Mouse (Mus musculus) ovary, adult 18-20 months (tissue): ENCODE data around the gene Pcdh9.

ENCODE experiments used
- DNase-seq: peaks from one replicate; pipeline ENCODE4 v3.0.0; 2022; ENCODE audit warnings: low spot score, mixed read lengths

The Pcdh9 gene

GRCm38 (mm10) chr14:93794530-93794929, 95.9 kb downstream of the Pcdh9 start:
- DNase-seq, result no peak

DNA sequence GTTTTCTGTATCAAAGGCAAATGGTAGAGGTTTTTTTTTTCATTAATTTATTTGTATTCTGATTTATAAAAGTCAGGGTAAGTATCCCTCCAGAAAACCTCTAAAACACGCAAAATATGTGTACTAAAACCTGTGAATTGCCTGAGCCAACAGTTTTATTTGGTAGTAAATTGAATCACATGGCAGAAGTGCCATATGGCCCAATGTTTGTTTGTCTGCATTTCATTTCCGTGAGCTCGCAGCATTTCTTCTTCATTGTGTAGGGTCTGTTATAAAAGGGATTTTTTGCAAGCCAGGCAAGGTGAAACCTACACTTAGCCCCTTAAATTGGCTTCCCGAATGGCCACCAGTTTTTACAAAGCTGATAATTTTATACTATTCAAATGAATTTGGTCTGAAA, 104.2 kb downstream of the Pcdh9 start:
- DNase-seq, result no peak

DNA sequence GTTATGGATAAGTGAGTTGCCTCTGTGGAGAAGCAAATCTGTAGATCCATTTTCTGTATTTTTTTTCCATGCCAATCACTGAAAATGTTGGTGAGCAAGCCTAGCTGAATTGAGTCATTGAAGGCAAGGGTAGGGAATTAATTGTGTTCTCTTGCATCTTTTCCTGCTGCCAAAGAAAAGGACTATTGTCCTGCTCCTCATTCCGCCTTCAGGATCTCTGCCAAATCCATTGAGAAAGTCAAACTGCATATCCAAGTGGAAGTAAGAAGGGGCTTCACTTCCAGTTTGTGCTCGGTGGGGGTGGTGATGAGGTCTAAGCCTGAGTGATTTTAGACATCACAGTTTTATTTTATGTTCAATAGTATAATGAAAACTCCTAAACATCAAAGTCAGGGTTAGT, 105.4 kb downstream of the Pcdh9 start:
- no peak for DNase-seq

- DNase-seq, result no peak
Observed at GRCm38 (mm10) chr14:93762855-93763254, 127.6 kb downstream of the Pcdh9 start.

DNA sequence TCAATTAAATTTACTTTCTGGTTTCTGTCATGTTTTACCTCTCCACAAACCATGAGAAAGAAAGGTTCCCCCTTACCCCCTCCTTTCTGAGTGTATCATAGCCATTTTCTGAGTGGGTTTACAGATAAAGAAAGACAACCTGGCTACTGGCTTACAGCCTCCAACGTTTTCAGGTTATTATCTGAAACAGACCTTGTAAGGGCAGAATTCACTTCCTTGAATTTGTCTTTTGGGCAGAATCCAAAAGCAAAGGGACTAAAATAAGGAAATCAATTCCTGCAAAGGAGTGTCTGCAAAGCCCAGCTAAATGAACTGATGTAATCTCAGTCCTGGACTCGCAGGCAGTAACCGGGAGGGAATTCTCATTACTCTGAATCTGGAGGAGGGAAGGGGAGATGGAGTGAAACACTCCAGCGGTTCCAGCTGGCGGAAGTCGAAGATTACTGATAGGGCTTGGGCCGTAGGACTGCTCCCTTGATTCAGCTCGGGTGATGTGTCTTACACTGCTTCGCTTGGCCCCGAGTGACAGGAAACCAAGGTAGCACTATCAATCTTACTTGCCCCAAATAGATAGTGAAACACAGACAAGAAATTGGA, 156.3 kb downstream of the Pcdh9 start:
- no peak for DNase-seq

DNA sequence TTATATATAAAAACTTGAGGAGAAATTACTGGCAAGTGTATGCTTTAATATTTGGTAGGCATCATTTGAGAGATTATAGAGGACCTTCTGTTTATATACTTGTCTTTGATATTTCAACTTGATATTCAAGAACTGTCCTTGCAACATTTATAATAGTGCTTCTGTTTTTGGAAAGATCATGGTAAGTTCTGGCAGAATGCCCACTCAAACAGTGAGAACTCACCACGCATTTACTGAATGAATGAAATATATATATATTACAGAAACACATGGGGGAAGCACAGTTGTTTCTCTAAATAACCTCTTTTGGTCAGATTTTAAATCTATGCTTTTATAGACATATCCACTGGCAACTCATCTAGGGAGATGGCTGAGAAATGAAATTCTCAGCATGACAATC, 164.7 kb downstream of the Pcdh9 start:
- DNase-seq, result no peak

DNA sequence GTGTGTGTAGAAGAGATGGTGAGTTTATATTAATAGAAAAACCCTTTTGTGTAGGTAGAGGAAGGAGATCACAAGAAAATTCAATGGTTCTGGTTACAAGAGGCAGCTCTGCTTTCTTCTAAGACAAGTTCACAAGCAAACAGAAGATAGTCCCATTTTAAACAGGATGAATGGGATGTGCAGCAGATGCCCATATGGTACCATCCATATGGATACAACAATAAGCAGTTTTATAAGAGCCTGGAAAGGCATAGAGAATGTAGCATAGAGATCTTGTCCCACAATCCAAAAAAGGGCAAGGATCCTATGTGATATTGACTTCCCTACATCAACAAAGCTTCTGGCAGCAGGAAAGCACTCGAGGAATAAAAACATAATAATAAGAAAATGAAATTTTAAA, 171.3 kb downstream of the Pcdh9 start:
- DNase-seq, result no peak

DNA sequence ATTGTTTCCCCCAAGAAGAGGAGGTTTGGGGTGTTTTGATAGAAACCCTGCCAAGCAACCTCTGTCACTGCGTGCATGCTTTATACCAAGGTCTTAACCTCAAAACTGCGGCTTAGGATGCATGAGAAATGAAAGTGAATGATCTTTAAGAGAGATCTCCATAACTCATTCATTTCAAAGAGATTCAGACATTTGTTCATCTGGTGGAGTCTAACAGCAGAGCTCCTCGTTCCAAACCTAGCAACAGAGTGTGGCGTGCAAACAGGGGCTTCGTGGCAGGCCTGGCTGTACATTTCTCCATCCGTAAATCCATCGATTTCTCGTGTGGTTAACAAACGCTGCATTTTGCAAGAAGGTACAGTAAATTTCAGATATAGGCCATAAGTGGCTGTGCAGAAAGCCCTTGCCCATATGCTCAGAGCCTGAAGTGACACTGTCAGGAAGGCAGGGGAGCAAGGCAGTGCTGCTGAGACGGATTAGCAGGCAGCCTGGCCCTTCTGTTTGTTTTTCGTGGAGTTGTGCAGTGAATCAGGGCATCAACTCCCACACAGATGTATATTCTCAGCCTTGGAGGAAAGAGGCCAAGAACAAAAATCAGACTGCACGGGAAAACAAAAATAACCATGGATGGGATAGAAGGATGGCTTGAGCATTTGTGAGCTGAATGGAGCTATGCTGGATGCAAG, 177.1 kb downstream of the Pcdh9 start:
- no peak for DNase-seq

GRCm38 (mm10) chr14:93708651-93709050, 181.8 kb downstream of the Pcdh9 start:
- DNase-seq, result no peak

- no peak for DNase-seq
Observed at GRCm38 (mm10) chr14:93701385-93702101, 188.9 kb downstream of the Pcdh9 start.

- no peak for DNase-seq
Observed at GRCm38 (mm10) chr14:93700916-93701315, 189.6 kb downstream of the Pcdh9 start.

DNA sequence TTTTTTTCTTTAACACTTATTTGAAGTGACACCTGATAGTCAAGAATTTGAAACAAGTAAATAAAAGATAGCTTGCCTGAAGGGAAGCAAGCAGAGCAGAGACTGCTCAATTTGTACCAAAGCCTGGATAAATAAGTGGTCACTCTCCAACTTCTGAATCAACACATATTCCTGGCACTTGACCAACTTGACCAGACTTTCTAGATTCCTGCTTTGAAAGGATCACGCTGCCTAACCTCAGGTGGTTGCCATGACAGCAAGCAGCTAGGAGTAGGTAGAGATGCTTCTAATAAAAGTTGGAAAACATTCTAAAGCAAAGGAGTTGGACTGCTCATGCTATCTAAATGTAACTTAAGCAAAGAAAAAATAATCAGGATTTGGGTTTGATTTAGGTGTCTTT, 205.8 kb downstream of the Pcdh9 start:
- no peak for DNase-seq

GRCm38 (mm10) chr14:93675273-93676068, 215.0 kb downstream of the Pcdh9 start:
- DNase-seq, result no peak

- DNase-seq, result no peak
Observed at GRCm38 (mm10) chr14:93653986-93654757, 236.3 kb downstream of the Pcdh9 start.

DNA sequence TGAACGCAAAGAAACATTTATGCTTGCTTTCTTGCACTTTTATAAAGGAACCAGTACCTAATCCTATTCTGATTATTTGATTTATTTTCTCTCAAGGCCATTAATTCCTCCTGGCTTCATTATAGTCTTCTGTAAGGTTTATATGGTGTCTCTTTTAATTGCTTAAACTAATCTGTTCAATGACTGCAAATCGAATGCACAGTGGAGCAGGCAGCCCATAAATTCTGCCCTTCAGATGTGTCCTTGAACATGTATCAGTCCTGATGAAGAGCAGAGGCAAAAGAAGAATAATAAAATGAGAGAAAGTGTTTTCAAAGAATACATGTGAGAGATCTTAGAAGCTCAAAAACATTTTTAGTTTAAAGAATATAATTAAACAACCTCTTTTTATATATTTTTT, 263.2 kb downstream of the Pcdh9 start:
- no peak for DNase-seq

DNA sequence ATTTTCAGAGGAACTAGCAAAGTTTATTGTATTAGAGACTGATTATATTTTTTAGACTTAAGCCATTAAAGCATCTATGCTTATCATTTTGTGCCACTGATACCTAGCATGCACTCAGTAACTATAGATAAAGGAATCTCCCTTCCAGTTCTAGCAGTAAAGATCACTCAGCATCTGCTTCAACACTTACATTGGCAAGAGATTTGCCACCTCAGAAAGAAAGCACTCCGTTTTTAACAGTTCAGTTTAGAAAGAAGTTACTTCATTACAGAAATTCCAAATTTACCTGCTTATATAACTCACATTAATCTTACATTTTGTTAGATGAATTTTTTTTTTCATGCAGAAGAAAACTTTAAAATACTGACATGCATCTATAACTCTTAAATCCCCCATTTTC, 266.3 kb downstream of the Pcdh9 start:
- DNase-seq, result no peak

DNA sequence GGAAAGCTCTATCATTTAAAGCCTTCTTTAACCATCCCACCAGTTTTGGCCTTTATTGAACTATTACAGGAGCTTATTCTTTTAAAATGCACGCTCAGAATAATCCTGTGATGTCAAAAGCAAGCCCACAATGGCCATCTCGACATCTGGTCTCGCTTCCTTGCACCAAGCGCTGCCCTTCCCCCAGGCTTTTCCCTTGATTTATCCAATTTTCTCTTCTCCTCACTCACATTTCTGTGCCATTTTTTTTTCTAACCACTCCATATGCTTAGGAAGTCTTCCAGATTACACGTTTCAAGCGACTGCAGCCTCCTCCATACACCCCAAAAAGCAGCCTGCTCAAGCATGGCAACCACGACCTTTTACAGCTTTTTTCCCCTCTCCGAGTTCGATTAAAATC, 269.3 kb downstream of the Pcdh9 start:
- DNase-seq, result no peak

DNA sequence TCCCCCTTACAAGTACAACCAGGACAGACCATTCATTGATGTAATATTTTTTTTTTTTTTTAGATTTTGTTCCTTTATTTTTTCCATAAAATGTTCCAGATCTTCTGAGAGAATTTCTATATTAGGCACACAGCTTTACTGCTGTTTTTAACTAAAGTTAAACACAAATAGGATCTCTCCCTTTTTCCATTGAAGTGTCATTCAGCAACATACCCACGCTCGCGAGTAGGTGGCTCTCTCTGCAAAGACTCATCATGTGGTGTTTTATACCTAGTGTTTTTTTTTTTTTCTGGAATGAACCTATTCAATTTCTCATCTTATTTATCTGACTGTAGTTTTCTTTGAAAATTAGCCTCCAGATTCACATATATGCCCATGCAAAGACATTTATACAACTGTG, 282.9 kb downstream of the Pcdh9 start:
- DNase-seq, result no peak

DNA sequence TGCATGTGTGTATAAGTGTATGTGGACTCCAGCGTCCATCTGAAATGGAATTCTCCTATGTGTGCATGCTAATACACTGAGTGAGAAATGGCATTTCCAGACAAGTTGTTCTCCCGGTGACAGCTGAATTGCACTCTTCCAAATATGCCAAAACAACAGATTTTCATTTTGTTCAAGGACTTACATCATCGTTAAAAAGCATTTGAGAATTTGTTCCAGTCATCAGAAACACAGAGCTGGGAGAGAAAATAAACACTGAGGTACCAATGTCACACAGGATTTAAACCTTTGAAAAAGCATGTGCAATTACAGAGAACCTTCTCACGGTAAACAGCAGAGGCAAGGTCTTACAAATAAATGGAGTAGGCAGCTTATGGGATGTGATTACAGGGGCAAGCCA, 290.5 kb downstream of the Pcdh9 start:
- DNase-seq, result no peak

DNA sequence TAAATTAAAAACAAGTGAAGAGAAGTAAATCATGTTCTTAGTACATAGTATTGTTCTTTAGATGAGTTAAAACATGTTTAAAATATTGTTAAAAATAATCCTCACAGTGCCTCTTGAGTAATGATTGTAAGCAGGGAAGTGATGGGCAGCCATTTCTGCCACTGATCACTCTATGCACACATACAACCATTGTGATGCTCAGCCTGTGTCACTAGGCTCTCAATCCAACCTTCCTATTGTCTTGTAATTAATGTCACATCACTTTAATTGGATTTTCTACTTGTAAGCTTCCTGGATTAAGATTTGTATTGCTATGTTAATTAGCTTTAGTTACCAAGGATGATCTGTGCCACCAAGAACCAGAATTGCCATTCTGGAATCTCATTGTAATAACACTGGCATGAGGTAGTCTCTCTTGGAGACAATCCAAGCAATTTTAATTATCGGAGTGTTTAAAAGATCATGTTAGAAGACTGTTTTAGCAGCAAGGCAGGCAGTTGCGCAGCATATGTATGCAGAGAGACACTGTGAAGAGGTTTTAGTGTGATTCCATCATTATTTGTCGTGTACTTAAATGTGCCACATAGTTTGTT, 305.0 kb downstream of the Pcdh9 start:
- no peak for DNase-seq

- DNase-seq, result no peak
Observed at GRCm38 (mm10) chr14:93564361-93564760, 326.1 kb downstream of the Pcdh9 start.
